Mouse (Mus musculus) cerebellum, adult 18-20 months (tissue): ENCODE results near the gene Lzts2.
"Not testable (repeated sequence)": the region's sequence is repeated elsewhere in the genome, so short reads cannot be mapped to it uniquely, and the experiment has no call there.

Experiments
- DNase-seq, 2 experiments: peaks; one replicate each; pipeline ENCODE4 v3.0.0; 2021

Lzts2 gene

DNA sequence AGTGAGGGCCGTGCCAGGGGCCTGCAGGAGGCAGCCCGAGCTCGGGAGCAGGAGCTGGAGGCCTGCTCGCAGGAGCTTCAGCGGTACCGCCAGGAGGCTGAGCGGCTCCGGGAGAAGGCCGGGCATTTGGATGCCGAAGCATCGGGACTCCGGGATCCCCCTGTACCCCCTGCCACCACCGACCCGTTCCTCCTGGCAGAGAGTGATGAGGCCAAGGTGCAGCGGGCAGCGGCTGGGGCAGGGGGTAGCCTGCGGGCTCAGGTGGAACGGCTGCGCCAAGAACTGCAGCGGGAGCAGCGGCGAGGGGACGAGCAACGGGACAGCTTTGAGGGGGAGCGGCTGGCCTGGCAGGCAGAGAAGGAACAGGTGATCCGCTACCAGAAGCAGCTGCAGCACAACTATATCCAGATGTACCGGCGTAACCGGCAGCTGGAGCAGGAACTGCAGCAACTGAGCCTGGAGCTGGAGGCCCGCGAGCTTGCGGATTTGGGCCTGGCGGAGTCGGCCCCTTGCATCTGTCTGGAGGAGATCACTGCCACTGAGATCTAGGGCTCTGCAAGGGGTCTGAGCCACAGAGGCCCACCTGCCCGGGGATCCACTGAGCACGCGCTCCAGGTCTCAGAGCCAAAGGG, 11.8 kb downstream of the Lzts2 start:
- DNase-seq: no peak

DNA sequence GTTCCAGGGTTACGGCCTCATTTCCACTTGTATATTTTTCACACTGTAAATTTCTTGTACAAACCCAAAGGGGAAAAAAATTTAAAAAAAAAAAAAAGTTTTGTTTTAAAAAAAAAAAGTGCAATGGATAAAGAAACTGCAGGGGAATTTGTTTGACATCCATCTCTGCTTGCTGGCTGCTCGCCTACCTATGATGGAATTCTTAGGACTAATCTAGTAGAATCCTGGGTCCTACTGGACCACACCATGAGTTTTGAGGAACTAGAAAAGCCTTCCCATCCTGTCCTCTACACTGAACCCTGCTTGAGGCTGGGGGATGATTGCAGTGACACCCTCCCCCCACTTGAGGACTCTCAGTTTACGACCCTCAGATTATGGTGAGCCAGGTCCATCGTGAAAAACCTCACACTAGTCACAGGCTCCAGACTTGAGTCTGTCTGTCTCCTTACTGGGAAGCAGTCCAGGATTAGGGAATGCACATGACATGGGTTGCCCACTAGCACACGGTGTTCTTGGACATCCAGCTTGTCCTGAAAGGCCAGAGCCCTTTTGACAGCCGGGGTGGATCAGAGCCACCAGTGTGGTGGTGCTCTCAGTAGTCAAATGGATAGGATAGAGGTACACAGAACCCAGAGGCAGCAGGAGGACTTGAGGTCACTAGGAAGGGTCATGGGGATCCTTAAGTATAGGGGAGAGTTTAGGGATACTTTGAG, 12.9 kb downstream of the Lzts2 start:
- DNase-seq: no peak

DNA sequence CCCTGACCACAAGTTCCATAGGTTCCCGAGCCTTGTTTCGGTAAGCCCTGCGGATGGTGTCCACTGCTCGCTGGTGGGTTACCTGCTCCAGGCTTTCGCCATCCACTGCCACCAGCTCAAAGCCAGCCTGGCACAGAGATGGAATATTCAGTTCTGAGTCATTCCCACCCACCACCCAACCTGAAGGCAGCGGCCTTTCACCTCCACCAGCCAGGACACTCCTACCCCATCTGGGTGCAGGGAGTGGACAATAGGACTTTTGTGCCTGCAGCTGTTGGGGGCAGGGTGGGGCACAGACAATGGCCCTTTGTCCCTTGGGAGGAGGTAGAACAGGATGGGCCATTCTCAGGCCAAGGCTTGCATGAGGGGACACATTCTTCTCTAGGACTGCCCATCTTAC, 13.6 kb downstream of the Lzts2 start:
- DNase-seq: no peak

DNA sequence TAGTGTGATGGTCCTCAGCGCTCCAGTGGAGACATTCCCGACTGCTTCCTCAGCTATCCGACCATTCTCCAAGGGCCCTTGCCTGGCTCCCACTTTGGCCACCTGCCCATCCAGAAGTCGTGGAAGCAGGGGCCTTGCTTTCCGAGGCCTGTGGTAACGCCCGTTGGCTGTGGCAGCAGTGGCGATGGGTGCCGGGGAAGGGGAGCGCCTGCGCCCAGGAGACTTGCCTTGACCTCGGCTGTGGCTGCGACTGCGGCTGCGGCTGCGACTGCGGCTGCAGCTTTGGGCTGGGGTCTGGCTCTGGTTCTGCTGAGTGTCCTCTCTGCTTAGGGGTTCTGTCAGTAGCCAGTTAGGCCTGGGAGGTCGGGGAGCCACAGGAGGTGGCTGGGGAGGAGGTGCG, 14.5 kb downstream of the Lzts2 start:
- DNase-seq: no peak

DNA sequence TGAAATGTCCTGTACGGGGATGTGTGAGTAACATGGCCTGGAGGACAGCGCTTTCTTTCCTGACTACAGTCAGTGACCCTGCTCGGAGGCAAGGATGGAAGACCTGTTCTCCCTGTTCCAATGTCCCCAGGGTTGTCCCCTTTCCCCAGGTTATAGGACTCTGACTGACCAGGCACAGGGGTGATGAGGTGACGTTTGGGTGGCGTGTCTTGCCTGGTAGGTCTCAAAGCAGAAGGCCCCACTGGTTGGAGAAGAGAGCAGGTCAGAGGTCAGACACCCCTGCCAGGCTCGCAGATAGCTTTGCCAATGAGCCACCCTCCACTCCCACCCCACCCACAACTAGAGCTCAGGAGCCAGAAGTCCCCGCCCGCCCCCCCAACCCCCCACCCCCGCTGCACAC, 15.4 kb downstream of the Lzts2 start:
- no peak for DNase-seq

DNA sequence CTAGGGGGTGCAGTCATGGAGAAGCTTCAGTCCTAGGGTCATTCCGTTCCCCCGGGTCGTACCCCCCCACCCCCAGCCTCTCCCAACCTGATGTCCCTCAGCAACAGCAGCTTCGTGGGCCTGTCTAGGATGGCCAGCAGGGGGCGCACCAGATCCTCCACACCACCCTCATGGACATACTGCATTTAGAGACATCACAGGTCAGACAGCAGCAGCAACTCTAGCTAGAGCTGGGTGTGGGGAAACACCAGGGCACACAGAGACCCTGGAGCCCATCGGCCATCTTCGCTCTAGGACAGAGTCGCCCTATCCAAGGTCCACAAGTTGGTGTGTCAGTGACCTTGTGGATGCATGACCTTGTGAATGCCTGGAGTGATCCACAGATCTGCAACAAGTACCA, 15.9 kb downstream of the Lzts2 start:
- peak; percentile 76 to 81 for DNase-seq

DNA sequence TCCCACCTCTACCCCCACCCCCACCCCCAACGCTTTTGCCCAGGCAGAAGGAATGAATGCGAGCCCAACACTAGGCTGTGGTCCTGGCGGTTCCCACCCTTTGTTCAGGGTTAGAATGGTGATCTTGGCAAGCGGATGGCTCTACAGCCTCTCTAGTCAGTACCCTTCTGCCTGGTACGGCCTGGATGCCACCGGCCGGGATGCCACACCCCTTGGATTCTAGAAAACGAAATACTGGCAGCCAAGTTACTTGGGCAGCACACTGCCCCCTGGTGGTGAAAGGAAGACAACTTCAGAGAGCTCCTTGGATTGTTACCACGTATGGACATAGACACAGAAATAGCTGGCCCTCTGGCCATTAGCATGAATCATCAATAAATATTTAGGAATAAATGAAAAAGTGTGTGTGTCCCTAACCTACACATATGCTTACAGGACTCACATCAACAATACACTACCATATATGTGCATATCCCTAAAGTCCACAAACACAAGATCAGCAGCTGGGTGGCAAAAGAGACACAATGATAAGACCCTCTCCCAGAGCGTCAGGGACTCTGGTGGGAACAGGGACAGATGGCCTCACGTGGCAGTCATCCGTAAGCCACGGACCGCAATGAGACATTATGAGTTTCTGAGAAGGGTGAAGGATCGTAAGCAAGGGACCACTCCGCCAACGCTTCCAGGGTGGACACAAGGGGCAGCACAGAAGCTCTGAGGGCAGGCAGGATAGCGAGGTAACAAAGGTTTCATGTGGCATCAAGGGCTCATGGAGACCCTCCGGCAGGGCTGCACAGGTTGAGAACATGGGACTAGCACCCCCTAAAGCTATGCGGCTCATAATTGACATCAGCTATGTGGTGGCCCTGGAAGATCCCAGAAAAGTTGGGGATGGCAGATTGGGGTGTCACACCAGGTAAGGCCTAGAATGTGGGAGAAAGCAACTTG, 16.8 kb downstream of the Lzts2 start:
- peak; percentile 87 to 90 for DNase-seq

DNA sequence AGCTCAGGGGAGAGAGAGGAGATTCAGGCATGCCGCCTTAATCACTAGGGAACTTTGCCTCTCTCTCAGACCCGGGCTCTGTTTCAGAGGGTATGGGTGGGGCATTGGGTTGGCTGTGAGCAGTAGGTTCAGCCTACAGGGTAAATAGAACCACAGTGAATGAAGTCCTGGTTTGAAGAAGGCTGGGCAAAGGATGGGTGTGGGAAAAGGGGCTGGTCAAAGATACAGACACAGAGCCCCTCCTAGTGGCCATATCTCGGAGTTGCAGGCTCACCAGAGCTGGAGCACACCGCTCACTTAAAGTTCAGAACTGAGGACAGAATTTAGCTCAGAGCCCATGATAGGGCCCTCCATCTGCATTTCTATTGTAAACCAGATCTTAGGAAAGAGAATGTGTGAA, 17.6 kb downstream of the Lzts2 start:
- DNase-seq: peak; percentile 85 to 86

DNA sequence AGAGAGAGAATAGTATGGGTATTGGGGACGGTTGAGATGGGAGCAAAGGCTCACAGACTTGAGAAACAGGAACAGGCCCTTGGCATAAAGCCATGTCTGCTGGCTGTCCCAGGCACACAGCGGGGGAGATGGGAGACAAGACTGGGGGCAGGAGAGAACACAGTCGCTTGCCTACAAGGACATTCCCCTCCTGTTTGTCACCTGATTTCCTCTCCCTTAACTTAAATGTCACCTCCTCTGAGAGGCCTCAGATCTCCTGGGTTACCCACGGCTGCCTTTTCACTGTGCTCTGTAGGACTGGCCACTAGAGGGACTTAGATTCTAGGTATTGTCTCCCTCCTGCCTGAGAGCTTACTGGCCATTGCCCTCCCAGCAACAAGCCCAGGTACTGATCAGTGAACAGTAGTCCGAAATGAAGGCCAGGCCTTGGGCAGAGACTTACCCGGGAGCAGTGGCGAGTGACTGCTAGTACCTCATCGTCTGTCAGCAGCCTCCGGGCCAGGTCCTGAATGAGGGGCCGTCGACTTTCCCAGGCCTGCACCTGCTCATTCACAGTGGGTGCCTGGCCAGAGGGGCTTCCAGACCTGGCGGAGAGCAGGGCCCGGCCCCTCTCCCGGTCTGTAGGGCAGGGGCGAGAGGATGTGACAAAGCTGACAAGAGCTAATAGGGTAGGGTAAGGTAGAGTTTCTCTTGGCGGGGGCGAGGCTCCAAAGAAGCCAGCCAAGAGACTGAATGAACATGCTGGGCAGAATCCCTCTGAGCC, 18.5 kb downstream of the Lzts2 start:
- no peak for DNase-seq

DNA sequence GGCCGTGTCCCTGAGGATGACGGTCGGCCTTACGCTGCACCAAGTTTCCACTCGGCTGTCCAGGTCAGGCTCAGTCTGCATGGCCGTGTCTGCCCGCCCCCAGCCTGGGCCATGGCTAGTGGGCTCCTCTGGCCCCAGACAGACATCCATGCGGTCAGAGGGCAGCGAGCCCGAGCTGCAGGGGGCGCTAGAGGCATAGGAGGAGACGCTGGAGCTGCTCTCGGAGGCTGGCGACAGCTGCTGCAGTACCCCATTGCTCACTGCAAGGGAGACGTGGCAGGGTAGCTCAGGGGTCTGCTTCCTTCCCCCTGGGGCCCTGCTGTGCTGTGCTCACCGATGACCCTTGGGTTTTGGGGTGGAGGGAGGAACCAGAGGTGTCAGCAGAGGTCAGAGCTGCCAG, 22.7 kb downstream of the Lzts2 start:
- no peak for DNase-seq

DNA sequence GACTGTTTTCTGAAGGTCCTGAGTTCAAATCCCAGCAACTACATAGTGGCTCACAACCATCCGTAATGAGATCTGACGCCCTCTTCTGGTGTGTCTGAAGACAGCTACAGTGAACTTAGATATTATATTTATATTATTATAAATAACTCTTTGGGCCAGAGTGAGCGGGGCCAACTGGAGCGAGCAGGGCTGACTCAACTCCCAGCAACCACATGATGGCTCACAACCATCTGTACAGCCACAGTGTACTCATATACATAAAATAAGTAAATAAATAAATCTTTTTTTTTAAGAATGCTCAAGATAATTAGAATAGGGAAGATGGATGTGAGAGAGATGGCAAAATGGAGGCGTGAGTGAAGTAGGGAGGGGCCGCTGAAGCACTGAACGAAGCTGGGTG, 24.0 kb downstream of the Lzts2 start:
- not testable (repeated sequence) for DNase-seq

DNA sequence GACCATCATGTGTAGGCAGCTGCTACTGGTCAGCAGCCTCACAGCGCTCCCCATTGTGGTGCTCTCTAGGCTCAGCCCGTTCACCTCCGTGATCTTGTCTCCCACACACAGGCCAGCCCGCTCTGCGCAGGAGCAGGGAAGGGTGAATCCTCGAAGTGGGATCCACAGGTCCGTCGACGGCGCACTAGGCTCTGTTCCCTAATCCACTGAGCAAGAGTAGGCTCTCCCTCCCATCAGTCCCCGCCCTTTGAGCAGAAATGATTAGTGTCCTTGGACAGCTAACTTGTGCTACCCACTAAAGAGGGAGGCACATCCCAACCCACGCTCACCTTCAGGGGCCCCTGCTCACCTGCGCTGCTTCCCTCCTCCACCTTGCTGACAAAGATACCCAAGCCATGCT, 26.0 kb downstream of the Lzts2 start:
- DNase-seq: no peak

DNA sequence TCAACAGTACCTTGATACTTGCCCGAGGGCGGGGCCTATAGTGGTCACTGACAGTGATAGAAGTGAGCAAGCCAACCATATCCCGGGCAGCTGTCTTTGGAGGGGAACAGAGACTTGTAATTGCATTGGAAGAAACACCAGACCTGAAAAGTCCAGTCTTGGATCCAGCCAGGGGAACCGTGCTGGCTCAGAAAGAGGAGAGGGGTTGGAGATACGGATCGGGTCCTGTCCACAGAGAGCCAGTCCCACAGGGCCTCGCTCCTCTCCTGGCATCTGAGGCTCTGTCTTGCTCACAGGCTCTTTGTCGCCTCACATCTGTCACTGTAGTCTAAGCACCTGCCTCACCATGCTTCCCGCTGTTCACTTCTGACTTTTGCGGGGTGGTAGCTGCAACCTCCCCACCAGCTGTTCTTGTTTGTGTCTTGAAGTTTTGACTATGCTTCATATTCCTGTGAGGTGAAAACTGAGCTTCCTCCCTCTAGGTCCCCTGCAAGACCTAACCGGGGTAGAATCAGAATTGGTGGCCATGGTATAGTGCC, 30.2 kb downstream of the Lzts2 start:
- no peak for DNase-seq

DNA sequence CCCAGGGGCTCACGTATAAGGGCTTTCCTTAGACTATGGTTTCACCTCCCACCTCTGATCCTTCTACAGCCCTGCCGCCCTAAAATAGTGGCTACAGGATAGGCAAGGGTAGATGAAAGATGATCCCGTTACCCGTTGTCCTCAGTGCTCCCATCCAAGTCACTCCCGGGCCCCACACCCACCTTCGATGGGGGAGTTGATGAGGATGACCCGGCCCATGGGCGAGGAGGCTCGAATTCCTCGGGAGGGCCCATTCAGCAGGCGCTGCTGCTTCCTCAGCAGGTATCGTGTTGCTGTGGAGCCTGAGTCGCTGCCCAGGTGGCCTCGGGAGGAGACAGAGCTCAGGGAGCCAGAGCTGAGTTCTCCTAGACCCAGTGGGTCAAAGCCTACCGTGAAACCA, 31.0 kb downstream of the Lzts2 start:
- no peak for DNase-seq

DNA sequence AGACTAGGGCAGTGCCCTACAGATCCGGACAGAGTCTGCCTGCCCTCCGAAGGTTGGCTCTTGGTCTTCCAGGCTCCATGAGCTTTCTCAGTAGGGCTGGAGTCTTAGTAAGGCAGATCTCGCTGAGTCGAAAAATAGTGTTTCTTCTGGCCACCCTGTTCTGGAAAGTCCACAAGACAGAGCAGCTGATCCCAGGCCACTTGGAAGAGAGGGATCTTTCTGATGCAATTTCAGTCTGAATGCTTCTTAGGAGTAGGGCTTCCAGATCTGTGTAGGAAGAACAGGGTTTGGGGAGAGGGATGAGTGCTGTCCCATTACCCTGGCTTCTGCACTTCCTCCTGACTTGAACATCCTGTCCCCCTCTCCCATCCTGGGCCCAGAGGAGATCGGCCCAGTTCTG, 31.4 kb downstream of the Lzts2 start, which contains the start of gene Pdzd7:
TSS of gene Pdzd7 (minus strand) at position 67 of the 400 bp plus-strand sequence.
- DNase-seq: no peak

DNA sequence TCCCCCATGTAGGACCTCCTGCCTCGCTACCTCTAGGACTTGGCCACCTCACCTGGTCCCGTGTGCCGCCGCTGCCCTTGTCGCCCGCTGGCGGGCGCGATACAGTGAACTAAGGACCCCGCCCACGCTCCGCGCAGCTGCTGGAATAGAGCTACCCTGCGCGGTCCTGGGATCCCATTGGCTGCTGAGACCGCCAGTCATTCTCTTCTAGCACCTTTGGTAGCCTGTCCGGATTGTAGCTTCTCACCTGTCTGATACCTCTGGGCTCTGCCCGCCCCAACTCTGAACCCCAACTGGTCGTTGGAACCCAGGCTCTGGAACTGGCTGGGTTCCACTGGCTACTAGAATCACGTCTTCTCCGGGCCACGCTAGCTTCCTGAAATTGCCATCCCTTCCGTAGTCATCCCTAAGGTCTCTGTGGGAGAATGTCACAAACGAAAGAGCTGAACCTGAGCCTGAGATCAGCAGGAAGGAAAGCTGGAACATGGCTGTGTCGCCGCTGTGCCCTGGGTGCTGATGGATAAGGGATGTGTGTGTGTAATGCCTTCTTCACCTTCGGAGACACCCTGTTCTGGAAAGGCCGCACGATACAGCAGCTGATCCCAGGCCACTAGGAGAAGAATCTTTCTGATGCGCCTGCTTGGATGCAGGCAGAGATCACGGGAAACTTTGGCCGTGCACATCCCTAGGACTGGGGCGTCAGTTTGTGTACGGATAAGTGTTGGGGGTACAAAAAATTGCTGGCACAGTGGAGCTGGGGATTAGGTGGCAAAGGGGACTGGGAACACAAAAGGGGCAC, 32.5 kb downstream of the Lzts2 start:
- DNase-seq: peak; percentile 94 to 99

DNA sequence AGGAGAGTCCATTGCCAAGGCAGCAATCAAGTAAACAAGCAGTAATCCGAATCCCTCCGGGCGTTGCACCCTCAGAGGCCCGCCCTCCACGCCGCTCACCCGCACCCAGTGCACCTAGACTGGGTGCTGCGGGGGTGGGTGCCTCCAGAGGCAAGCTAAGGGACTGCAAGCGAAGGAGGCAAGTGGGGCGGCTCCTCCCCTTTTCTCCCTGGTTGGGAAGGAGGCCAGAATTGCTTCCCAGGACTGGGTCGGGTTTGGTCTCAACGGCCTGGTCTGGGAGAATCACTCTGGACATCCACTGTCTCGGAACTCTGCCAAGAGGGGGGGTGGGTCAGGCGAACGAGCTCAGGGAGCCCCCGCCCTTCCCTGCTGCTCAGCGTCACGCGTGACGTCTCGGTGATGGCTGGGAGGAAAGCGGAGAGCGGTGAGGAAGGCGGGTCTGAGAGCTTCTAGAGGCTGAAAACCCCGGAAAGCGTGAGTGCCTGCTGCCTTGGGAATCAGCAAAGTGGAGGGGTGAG, 33.3 kb downstream of the Lzts2 start, which contains the start of gene Sfxn3:
TSS of gene Sfxn3 (plus strand) at position 87 of the 518 bp plus-strand sequence.
- peak; percentile 96 for DNase-seq

DNA sequence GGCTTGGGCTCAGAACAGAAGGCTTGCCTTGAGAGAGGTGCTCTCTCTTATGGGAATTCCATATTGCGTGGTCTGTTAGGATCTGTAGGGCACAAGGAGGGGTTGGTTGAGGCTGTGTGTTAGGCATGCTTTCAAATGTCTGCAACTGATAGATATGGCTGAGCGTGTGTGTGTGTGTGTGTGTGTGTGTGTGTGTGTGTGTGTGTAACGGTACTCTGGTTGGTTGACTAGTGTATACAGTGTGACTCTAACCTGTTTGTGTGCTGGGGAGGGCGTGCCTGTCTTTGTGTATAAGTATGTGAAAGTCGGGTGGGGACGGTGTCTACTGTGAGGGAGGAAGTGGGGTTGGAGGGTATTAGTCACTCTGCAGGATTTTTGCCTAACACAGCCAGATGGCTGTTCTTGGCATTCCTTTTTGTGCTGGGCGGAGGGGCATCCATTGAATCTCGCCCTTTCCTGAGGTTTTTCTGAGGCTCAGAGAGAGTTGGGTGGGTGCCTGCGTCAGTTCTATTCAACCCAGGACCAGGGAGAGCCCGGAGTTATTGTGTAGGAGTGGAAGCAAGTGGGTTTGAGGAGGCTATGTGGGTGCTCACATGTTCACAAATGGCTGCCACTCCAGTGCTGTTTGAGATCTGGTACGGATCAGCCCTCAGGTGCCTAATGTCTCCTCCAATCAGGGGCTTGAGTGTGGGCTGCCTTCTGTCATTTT, 33.9 kb downstream of the Lzts2 start:
- DNase-seq: peak; percentile 63 to 64

DNA sequence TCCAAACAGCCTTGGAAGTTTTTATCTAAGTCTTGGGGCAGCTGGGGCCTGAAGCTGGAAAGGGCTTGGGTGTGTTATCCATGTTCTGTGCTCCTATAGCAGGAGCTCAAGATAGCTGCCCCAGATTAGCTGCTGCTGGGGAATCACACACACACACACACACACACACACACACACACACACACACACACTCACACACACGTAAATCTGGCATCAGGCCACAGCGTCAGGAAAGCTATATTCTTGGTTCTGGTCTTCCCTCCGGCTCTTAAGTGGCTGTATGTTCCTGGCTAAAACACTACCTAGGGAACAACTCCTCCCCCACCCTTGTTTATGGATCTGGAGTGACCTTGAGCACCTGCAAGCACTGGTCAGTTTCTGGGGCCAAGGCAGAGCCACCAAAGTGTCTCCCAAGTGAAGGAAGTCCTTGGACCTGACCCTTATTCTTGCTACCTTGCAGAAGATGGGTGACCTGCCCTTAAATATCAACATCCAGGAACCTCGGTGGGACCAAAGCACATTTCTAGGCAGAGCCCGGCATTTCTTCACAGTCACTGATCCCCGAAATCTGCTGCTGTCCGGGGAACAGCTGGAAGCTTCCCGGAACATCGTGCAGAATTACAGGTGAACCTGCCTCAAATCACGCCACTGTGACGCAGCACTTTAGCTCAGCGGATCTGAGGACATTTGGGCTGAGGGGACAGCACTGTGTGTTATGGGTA, 34.6 kb downstream of the Lzts2 start:
- peak in 1 of 2 experiments; percentile 43 for DNase-seq

DNA sequence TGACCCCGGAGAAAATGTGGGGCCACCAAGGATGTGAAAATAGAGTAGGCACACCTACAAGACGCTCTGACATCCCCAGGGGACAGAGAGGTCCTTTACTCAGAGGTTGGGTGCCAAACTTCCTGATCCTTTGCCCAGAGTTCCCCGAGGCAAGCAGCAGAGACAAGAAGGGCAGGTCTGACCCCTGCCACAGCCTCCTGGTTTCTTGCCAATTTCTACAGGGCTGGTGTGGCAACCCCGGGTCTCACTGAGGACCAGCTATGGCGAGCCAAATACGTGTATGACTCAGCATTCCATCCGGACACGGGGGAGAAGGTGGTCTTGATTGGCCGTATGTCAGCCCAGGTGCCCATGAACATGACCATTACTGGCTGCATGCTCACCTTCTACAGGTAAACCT, 35.3 kb downstream of the Lzts2 start:
- no peak for DNase-seq
